Mouse (Mus musculus) urinary bladder, adult 18-20 months (tissue): ENCODE results near the gene Slc15a4.

Experiments
- DNase-seq, 2 experiments: peaks; one replicate each; pipeline ENCODE4 v3.0.0; 2022; ENCODE audit warnings: low spot score in 2 of 2, mixed read lengths in 2 of 2

The Slc15a4 gene

GRCm38 (mm10) chr5:127620371-127620770 lies 12.3 kb downstream of the Slc15a4 start:
- no peak for DNase-seq

GRCm38 (mm10) chr5:127618834-127619233 lies 13.9 kb downstream of the Slc15a4 start:
- DNase-seq: no peak

- peak; percentile 97 for DNase-seq
These were observed 15.6 kb downstream of the Slc15a4 start for GRCm38 (mm10) chr5:127616884-127617635.

- DNase-seq: no peak
These were observed 16.5 kb downstream of the Slc15a4 start for GRCm38 (mm10) chr5:127616151-127616550.

GRCm38 (mm10) chr5:127615459-127615858 lies 17.2 kb downstream of the Slc15a4 start:
- DNase-seq: no peak

GRCm38 (mm10) chr5:127612397-127612796 lies 20.3 kb downstream of the Slc15a4 start:
- no peak for DNase-seq

GRCm38 (mm10) chr5:127611881-127612280 lies 20.8 kb downstream of the Slc15a4 start:
- no peak for DNase-seq

- peak; percentile 25 to 40 for DNase-seq
These were observed 21.7 kb downstream of the Slc15a4 start for GRCm38 (mm10) chr5:127610787-127611509.

- no peak for DNase-seq
These were observed 23.4 kb downstream of the Slc15a4 start for GRCm38 (mm10) chr5:127609191-127609714.

GRCm38 (mm10) chr5:127607507-127607906 lies 25.2 kb downstream of the Slc15a4 start:
- no peak for DNase-seq

- DNase-seq: no peak
These were observed 29.7 kb downstream of the Slc15a4 start for GRCm38 (mm10) chr5:127602996-127603395.

- no peak for DNase-seq
These were observed 35.8 kb downstream of the Slc15a4 start for GRCm38 (mm10) chr5:127596862-127597261.

GRCm38 (mm10) chr5:127595676-127596075 lies 37.0 kb downstream of the Slc15a4 start:
- DNase-seq: no peak

GRCm38 (mm10) chr5:127592854-127593253 lies 39.8 kb downstream of the Slc15a4 start:
- no peak for DNase-seq

GRCm38 (mm10) chr5:127592406-127592805 lies 40.3 kb downstream of the Slc15a4 start:
- no peak for DNase-seq

GRCm38 (mm10) chr5:127587854-127588253 lies 44.8 kb downstream of the Slc15a4 start:
- DNase-seq: no peak

GRCm38 (mm10) chr5:127583658-127584057 lies 49.0 kb downstream of the Slc15a4 start:
- DNase-seq: no peak

GRCm38 (mm10) chr5:127577419-127577818 lies 55.3 kb downstream of the Slc15a4 start:
- DNase-seq: no peak

- DNase-seq: no peak
These were observed 65.4 kb downstream of the Slc15a4 start for GRCm38 (mm10) chr5:127567165-127567741.

- DNase-seq: no peak
These were observed 71.6 kb downstream of the Slc15a4 start for GRCm38 (mm10) chr5:127561086-127561485.

- DNase-seq: no peak
These were observed 84.6 kb downstream of the Slc15a4 start for GRCm38 (mm10) chr5:127548136-127548535.

GRCm38 (mm10) chr5:127546585-127546991 lies 86.1 kb downstream of the Slc15a4 start:
- no peak for DNase-seq
